Mouse (Mus musculus) megakaryocyte, embryonic 14.5 days (primary cell): ENCODE data around the gene Clpx. TPM values are rescaled to one million over a fixed set of nuclear protein-coding genes. Genes with fewer than 3 reads are reported as not detected.
A peak's percentile ranks its signal among the peaks of the same experiment; 100 is the strongest.
"Not testable (repeated sequence)": the region's sequence is repeated elsewhere in the genome, so short reads cannot be mapped to it uniquely, and the experiment has no call there.

Experiments
- H3K27me3 ChIP-seq: replicated peaks from 2 replicates; pipeline ENCODE3; 2012; ENCODE audit warnings: inconsistent platforms
- H3K36me3 ChIP-seq: replicated peaks from 2 replicates; pipeline ENCODE3; 2012; ENCODE audit warnings: low read length, inconsistent platforms, mixed read lengths
- H3K4me1 ChIP-seq: 2 replicates; pipeline ENCODE4 v1.6.1; 2012; ENCODE audit warnings: inconsistent platforms
- H3K4me3 ChIP-seq: replicated peaks from 2 replicates; pipeline ENCODE3; 2012; ENCODE audit warnings: moderate library complexity, mild to moderate bottlenecking, inconsistent platforms
- H3K9me3 ChIP-seq: 2 replicates; pipeline ENCODE4 v1.6.1; 2012; ENCODE audit warnings: inconsistent platforms
- FLI1 ChIP-seq: IDR thresholded peaks from 2 replicates; pipeline ENCODE4 v1.6.1; 2012; ENCODE audit warnings: low read length, inconsistent platforms, mixed read lengths
- GATA1 ChIP-seq: IDR thresholded peaks from 3 replicates; pipeline ENCODE4 v1.6.1; 2012; ENCODE audit warnings: mixed read lengths, low read length, inconsistent platforms, borderline replicate concordance
- polyA plus RNA-seq: library from polyadenylated mRNA; stranded (reverse); fragments of >175 nt; gene quantifications from 2 replicates; pipeline ENCODE4 v1.2.3, GENCODE M21; 2012; ENCODE audit warnings: low replicate concordance; ENCODE audit not compliant: insufficient read depth

Gene Clpx
- polyA plus RNA-seq, 1 experiment: 4.8 TPM

GRCm38 (mm10) chr9:65306672-65307071 is 12.6 kb downstream of the Clpx start:
- H3K36me3 ChIP-seq: peaks cover 87% of the 10 kb centered on the region
- TF ChIP-seq GATA1 (no peak), FLI1 (no peak)
- no peaks in the 10 kb centered on the region for H3K9me3 ChIP-seq
- no peaks in the 10 kb centered on the region for H3K27me3 ChIP-seq
- H3K4me1 ChIP-seq: peaks cover 36% of the 10 kb centered on the region
- no peak overlapping the region for H3K4me3 ChIP-seq

GRCm38 (mm10) chr9:65308011-65308410 is 14.0 kb downstream of the Clpx start:
- no peak for TF ChIP-seq FLI1
- no peak for TF ChIP-seq GATA1
- Histone ChIP-seq H3K4me3 (no peak overlapping the region), H3K9me3 (no peaks in the 10 kb centered on the region), H3K4me1 (peaks cover 27% of the 10 kb centered on the region), H3K36me3 (peaks cover 85% of the 10 kb centered on the region), H3K27me3 (no peaks in the 10 kb centered on the region)

- TF ChIP-seq FLI1 (no peak), GATA1 (no peak)
- no peaks in the 10 kb centered on the region for H3K4me1 ChIP-seq
- H3K36me3 ChIP-seq: peaks cover 87% of the 10 kb centered on the region
- no peaks in the 10 kb centered on the region for H3K9me3 ChIP-seq
- no peak overlapping the region for H3K4me3 ChIP-seq
- H3K27me3 ChIP-seq: no peaks in the 10 kb centered on the region
Observed at GRCm38 (mm10) chr9:65312669-65313357, 18.8 kb downstream of the Clpx start.

GRCm38 (mm10) chr9:65313846-65314245 is 19.8 kb downstream of the Clpx start:
- H3K4me1 ChIP-seq: no peaks in the 10 kb centered on the region
- H3K9me3 ChIP-seq: no peaks in the 10 kb centered on the region
- H3K4me3 ChIP-seq: no peak overlapping the region
- H3K27me3 ChIP-seq: no peaks in the 10 kb centered on the region
- H3K36me3 ChIP-seq: peaks cover 87% of the 10 kb centered on the region
- no peak for TF ChIP-seq FLI1
- no peak for TF ChIP-seq GATA1

GRCm38 (mm10) chr9:65322255-65322900 is 28.3 kb downstream of the Clpx start:
- Histone ChIP-seq H3K36me3 (peaks cover 94% of the 10 kb centered on the region), H3K4me3 (no peak overlapping the region), H3K9me3 (no peaks in the 10 kb centered on the region), H3K27me3 (no peaks in the 10 kb centered on the region), H3K4me1 (peaks cover 4% of the 10 kb centered on the region; the same call in 1 of the 2 replicates)
- TF ChIP-seq FLI1: no peak
- no peak for TF ChIP-seq GATA1

- Histone ChIP-seq H3K4me3 (no peak overlapping the region), H3K9me3 (no peaks in the 10 kb centered on the region), H3K36me3 (peaks cover 89% of the 10 kb centered on the region), H3K4me1 (peaks cover 4% of the 10 kb centered on the region; the same call in 1 of the 2 replicates), H3K27me3 (no peaks in the 10 kb centered on the region)
- TF ChIP-seq FLI1 (no peak), GATA1 (no peak)
Observed at GRCm38 (mm10) chr9:65325971-65326370, 31.9 kb downstream of the Clpx start.

- Histone ChIP-seq H3K27me3 (no peaks in the 10 kb centered on the region), H3K9me3 (no peaks in the 10 kb centered on the region), H3K4me3 (no peak overlapping the region), H3K36me3 (peaks cover 87% of the 10 kb centered on the region), H3K4me1 (peaks cover 4% of the 10 kb centered on the region; the same call in 1 of the 2 replicates)
- TF ChIP-seq GATA1: no peak
Observed at GRCm38 (mm10) chr9:65327371-65327770, 33.3 kb downstream of the Clpx start.

- Histone ChIP-seq H3K27me3 (no peaks in the 10 kb centered on the region), H3K4me1 (no peaks in the 10 kb centered on the region), H3K36me3 (peaks cover 38% of the 10 kb centered on the region), H3K9me3 (peaks cover 4% of the 10 kb centered on the region; the same call in 1 of the 2 replicates), H3K4me3 (no peak overlapping the region)
- TF ChIP-seq FLI1 (no peak), GATA1 (no peak)
Observed at GRCm38 (mm10) chr9:65333958-65334357, 39.9 kb downstream of the Clpx start.

- peaks cover 11% of the 10 kb centered on the region for H3K36me3 ChIP-seq
- no peak for TF ChIP-seq FLI1
- no peak for TF ChIP-seq GATA1
- H3K9me3 ChIP-seq: peaks cover 18% of the 10 kb centered on the region
- H3K4me3 ChIP-seq: no peak overlapping the region
- H3K4me1 ChIP-seq: no peaks in the 10 kb centered on the region
- H3K27me3 ChIP-seq: no peaks in the 10 kb centered on the region
Observed at GRCm38 (mm10) chr9:65339146-65339545, 45.1 kb downstream of the Clpx start.

GRCm38 (mm10) chr9:65340414-65340813 is 46.4 kb downstream of the Clpx start:
- peaks cover 9% of the 10 kb centered on the region for H3K36me3 ChIP-seq
- H3K27me3 ChIP-seq: no peaks in the 10 kb centered on the region
- no peaks in the 10 kb centered on the region for H3K4me1 ChIP-seq
- peaks cover 25% of the 10 kb centered on the region for H3K9me3 ChIP-seq
- TF ChIP-seq FLI1 (no peak), GATA1 (no peak)
- H3K4me3 ChIP-seq: no peak overlapping the region

- Histone ChIP-seq H3K4me1 (peaks cover 33% of the 10 kb centered on the region), H3K4me3 (peak overlapping the region; percentile 97), H3K9me3 (peaks cover 12% of the 10 kb centered on the region)
- H3K27me3 ChIP-seq, H3K36me3 ChIP-seq: not testable (repeated sequence)
Observed at GRCm38 (mm10) chr9:65345439-65345838, 51.4 kb downstream of the Clpx start.
